Mouse (Mus musculus) lung, postnatal 0 days (tissue): ENCODE results near the gene Fiz1. TPM values are rescaled to one million over a fixed set of nuclear protein-coding genes. Genes with fewer than 3 reads are reported as not detected.
"Not testable (repeated sequence)": the region's sequence is repeated elsewhere in the genome, so short reads cannot be mapped to it uniquely, and the experiment has no call there.

Source experiments
- ATAC-seq: fragments of 200-750 bp; cut with Nextera tagmentation; 2 replicates; pipeline ENCODE4 v1.8.0; 2017; ENCODE audit warnings: moderate library complexity
- DNase-seq: peaks from one replicate; pipeline ENCODE4 v3.0.0-alpha.2; 2016; ENCODE audit warnings: low spot score
- H3K27ac ChIP-seq: fragments of 300-500 bp; sonication (generic); 2 replicates; pipeline ENCODE4 v1.5.1; 2014; ENCODE audit warnings: antibody characterized with exemption, mild to moderate bottlenecking, low read length, mixed read lengths
- H3K27me3 ChIP-seq: fragments of 300-500 bp; sonication (generic); replicated peaks from 2 replicates; pipeline ENCODE4 v1.6.1; 2014; ENCODE audit warnings: low read length, mixed read lengths; ENCODE audit not compliant: insufficient read depth
- H3K36me3 ChIP-seq: fragments of 300-500 bp; sonication (generic); 2 replicates; pipeline ENCODE4 v1.6.1; 2014; ENCODE audit warnings: low read length, mixed read lengths; ENCODE audit not compliant: insufficient read depth
- H3K4me1 ChIP-seq: fragments of 300-500 bp; sonication (generic); 2 replicates; pipeline ENCODE4 v1.6.1; 2014; ENCODE audit warnings: antibody characterized with exemption, low read depth, low read length, mixed read lengths; ENCODE audit not compliant: insufficient read depth
- H3K4me2 ChIP-seq: fragments of 300-500 bp; sonication (generic); replicated peaks from 2 replicates; pipeline ENCODE4 v1.6.1; 2014; ENCODE audit warnings: low read depth, mild to moderate bottlenecking, low read length, moderate library complexity, mixed read lengths
- H3K4me3 ChIP-seq: fragments of 300-500 bp; sonication (generic); 2 replicates; pipeline ENCODE4 v1.5.1; 2014; ENCODE audit warnings: low read depth, low read length
- H3K9ac ChIP-seq: fragments of 300-500 bp; sonication (generic); replicated peaks from 2 replicates; pipeline ENCODE4 v1.6.1; 2014; ENCODE audit warnings: low read depth, mild to moderate bottlenecking
- H3K9me3 ChIP-seq: fragments of 300-500 bp; sonication (generic); 2 replicates; pipeline ENCODE4 v1.6.1; 2016; ENCODE audit warnings: low read length, mixed read lengths
- CTCF ChIP-seq: IDR thresholded peaks from 2 replicates; pipeline ENCODE4 v1.5.1; 2016; ENCODE audit warnings: antibody characterized with exemption, mild to moderate bottlenecking
- EP300 ChIP-seq: IDR thresholded peaks from 2 replicates; pipeline ENCODE4 v1.6.1; 2016; ENCODE audit warnings: antibody characterized with exemption, mild to moderate bottlenecking, control low read depth
- WGBS: fragments of 180-500 bp; shearing (Covaris S2); extraction: QIAGEN DNeasy Blood & Tissue Kit; methylation state at CpG from one replicate; pipeline ENCODE4 v1.1.7; 2014; 5-methylcytosine and 5-hydroxymethylcytosine counted together
- polyA plus RNA-seq: library from polyadenylated mRNA; unstranded; fragments of >200 nt; fragmentation: Nextera tagmentation; extraction: Ambion mirVana; gene quantifications from 2 replicates; pipeline ENCODE4 v1.2.1, GENCODE M21; 2015

Fiz1 gene
- polyA plus RNA-seq, 1 experiment from 2014 or later: 20.8 TPM

GRCm38 (mm10) chr7:5020000-5020681, 5.6 kb upstream of the Fiz1 start, which contains the start of the genes Zfp865 and Ccdc106:
Gene Zfp865, plus strand, starts transcription at chr7:5020376.
Gene Ccdc106, plus strand, starts transcription at chr7:5020553.
- 0 out of 2 replicates have a peak, but pooled peaks cover 4% of the 10 kb centered on the region for H3K4me1 ChIP-seq
- WGBS: under 1% methylated on average over 40 of the region's 49 CpGs
- peak within 1 kb of the TSS; percentile 73 for H3K4me2 ChIP-seq
- peak within 1 kb of the TSS; percentile 98 for H3K27ac ChIP-seq
- H3K9me3 ChIP-seq: no peaks in the 10 kb centered on the region
- H3K4me3 ChIP-seq: peak within 1 kb of the TSS; percentile 84
- TF ChIP-seq EP300 (0 out of 2 replicates have a peak, but pooled peaks have one; percentile 9), CTCF (no peak)
- no peaks in the 10 kb centered on the region for H3K36me3 ChIP-seq
- peak; percentile 99 for DNase-seq
- H3K27me3 ChIP-seq: no peaks in the 10 kb centered on the region
- ATAC-seq: peak; percentile 88
- H3K9ac ChIP-seq: peak within 1 kb of the TSS; percentile 96

GRCm38 (mm10) chr7:5019576-5019975, 5.1 kb upstream of the Fiz1 start:
- H3K36me3 ChIP-seq, ATAC-seq, H3K4me1 ChIP-seq, H3K9ac ChIP-seq, H3K27me3 ChIP-seq, DNase-seq, H3K9me3 ChIP-seq: not testable (repeated sequence)
- peak overlapping the region; percentile 84 for H3K4me3 ChIP-seq
- H3K4me2 ChIP-seq: peak overlapping the region; percentile 73
- WGBS: 31% methylated on average over 8 of the region's 8 CpGs
- peak overlapping the region; percentile 98 for H3K27ac ChIP-seq

- Histone ChIP-seq H3K9me3 (no peaks in the 10 kb centered on the region), H3K27me3 (no peaks in the 10 kb centered on the region), H3K4me3 (no peak overlapping the region), H3K27ac (0 out of 2 replicates have a peak overlapping the region, but pooled peaks have one; percentile 23), H3K9ac (no peak overlapping the region), H3K4me1 (0 out of 2 replicates have a peak, but pooled peaks cover 4% of the 10 kb centered on the region), H3K4me2 (no peak overlapping the region), H3K36me3 (no peaks in the 10 kb centered on the region)
- 96% methylated on average over 21 of the region's 21 CpGs for WGBS
- no peak for TF ChIP-seq CTCF
- TF ChIP-seq EP300: no peak
- no peak for ATAC-seq
- DNase-seq: no peak
These were observed 3.4 kb upstream of the Fiz1 start for GRCm38 (mm10) chr7:5017931-5018330.

GRCm38 (mm10) chr7:5017352-5017751, 2.9 kb upstream of the Fiz1 start:
- Histone ChIP-seq H3K36me3 (no peaks in the 10 kb centered on the region), H3K4me1 (0 out of 2 replicates have a peak, but pooled peaks cover 4% of the 10 kb centered on the region), H3K4me3 (no peak overlapping the region), H3K4me2 (no peak overlapping the region), H3K9ac (no peak overlapping the region), H3K27me3 (no peaks in the 10 kb centered on the region), H3K27ac (no peak overlapping the region), H3K9me3 (no peaks in the 10 kb centered on the region)
- ATAC-seq (no peak), DNase-seq (no peak)
- TF ChIP-seq CTCF (peak; percentile 37), EP300 (no peak)
- WGBS: 92% methylated on average over 16 of the region's 16 CpGs

GRCm38 (mm10) chr7:5016920-5017319, 2.4 kb upstream of the Fiz1 start:
- ATAC-seq: no peak

GRCm38 (mm10) chr7:5016057-5016456, 1.6 kb upstream of the Fiz1 start:
- H3K36me3 ChIP-seq: peaks cover 6% of the 10 kb centered on the region
- 0 out of 2 replicates have a peak, but pooled peaks cover 1% of the 10 kb centered on the region for H3K4me1 ChIP-seq
- peak overlapping the region; percentile 97 for H3K27ac ChIP-seq
- DNase-seq (peak; percentile 63), ATAC-seq (no peak)
- WGBS: 46% methylated on average over 3 of the region's 3 CpGs
- H3K9ac ChIP-seq: peak overlapping the region; percentile 69
- no peaks in the 10 kb centered on the region for H3K9me3 ChIP-seq
- TF ChIP-seq EP300 (no peak), CTCF (no peak)
- H3K4me3 ChIP-seq: peak overlapping the region; percentile 61
- H3K4me2 ChIP-seq: peak overlapping the region; percentile 68
- H3K27me3 ChIP-seq: no peaks in the 10 kb centered on the region

More at GRCm38 (mm10) chr7:5016920-5017319, 2.4 kb upstream of the Fiz1 start:
- no peak for DNase-seq
- H3K4me3 ChIP-seq: no peak overlapping the region
- H3K4me2 ChIP-seq: no peak overlapping the region
- H3K4me1 ChIP-seq: 0 out of 2 replicates have a peak, but pooled peaks cover 4% of the 10 kb centered on the region
- TF ChIP-seq CTCF (no peak), EP300 (no peak)
- H3K36me3 ChIP-seq: no peaks in the 10 kb centered on the region
- H3K9ac ChIP-seq: no peak overlapping the region
- 96% methylated on average over 2 of the region's 2 CpGs for WGBS
- H3K9me3 ChIP-seq: no peaks in the 10 kb centered on the region
- H3K27me3 ChIP-seq: no peaks in the 10 kb centered on the region
- H3K27ac ChIP-seq: no peak overlapping the region
